Mouse (Mus musculus) layer of hippocampus, adult 8-10 months (tissue): ENCODE results near the gene Slc35g2. TPM values are rescaled to one million over a fixed set of nuclear protein-coding genes. Genes with fewer than 3 reads are reported as not detected.

Experiments used
- DNase-seq, 2 experiments: peaks; one replicate each; pipeline ENCODE4 v3.0.0; 2022; ENCODE audit warnings: low spot score in 2 of 2
- total RNA-seq, 4 experiments: library from RNA; stranded (reverse); gene quantifications; 2 replicates each; pipeline ENCODE4 v1.2.4; 2022

Slc35g2 gene
- total RNA-seq, 4 experiments from 2014 or later: 17.7 to 21.7 (median 20.7) TPM

DNA sequence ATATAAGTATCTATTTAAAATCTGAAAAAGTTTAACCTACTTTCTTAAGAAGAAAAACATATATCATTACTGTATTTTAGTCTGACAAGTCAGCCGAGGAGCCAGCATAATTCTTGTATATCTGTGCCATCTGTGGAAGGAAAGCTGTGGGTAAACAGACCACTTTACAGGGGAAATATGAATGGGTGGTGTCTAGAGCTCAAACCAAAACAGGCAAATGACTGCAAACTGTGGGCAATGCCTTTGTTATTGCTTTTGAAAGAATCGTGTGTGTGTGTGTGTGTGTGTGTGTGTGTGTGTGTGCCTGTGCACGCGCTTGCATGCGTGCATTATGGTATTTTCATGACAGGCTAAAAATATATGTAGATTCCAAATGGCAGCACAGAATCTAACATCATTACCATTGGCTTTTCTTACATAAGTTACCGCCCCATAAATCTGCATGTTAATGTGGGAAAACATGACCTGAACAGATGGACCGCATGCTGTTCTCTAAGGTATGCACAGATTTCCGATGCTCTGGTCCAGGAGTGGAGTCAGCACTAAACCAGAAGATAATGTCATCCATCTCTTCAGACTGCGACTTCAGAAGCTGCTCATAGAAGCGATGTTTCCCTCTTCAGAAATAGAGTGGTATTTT lies 10.5 kb downstream of the Slc35g2 start:
- DNase-seq: peak in 1 of 2 experiments; percentile 25

DNA sequence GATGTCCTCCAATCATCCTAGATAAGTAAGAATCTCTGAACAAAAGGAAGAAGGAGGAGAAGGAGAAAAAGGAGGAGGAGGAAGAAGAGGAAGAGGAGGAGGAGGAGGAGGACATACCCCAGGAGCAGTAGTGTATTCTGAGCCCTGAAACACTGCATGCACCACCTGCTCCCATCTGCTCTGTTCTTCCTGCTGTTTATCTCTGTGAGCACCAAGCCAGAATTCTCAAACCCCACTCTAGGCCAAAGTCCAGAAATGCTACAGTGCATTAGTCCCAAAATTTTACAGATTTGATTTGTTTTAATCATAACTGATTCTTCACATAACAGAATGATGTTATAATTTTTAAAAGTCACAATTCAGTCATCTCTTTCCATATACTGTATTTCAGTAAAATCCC lies 11.9 kb downstream of the Slc35g2 start:
- no peak for DNase-seq

DNA sequence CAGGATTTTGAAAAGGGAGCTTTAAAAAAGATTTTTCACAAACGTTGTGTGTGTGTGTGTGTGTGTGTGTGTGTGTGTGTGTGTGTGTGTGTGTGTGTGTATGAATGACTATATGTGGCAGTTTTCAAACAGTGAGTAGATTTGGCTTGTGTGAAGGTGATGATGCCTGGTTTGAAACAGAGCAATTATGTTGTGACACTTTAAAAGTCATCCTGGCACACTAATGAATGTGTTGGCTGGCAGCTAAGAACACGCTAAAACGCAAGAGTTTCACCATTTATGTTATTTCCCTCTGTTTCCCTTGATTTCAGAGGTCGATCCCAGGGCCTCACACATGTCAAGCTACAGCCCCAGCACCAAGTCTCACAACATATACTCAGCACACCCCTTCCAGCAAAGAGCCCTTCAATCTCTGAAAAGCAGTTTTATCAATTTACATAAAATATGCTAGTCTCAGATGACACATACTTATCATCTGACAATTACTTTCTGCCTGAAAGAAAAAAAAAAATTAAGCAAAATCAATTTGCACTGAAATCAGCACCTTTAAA lies 12.8 kb downstream of the Slc35g2 start:
- no peak for DNase-seq

DNA sequence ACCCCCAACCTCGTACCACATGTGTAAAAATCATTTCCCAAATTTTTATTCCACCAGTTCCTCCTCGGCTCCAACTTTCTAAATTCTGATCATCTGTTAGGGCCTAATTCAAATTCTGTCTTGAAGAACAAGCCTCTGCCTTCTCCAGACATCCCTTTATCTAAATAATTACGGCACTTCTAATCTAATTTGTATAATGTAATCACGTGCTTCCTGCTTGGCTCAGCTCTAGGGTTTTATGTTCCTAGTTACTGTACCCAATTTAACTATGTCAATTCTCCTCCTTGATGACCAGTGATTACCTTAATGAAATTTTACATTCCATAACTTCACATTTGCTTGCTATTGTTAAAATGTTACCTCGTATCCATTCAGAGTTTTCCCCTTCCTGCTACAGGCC lies 15.2 kb downstream of the Slc35g2 start:
- no peak for DNase-seq

DNA sequence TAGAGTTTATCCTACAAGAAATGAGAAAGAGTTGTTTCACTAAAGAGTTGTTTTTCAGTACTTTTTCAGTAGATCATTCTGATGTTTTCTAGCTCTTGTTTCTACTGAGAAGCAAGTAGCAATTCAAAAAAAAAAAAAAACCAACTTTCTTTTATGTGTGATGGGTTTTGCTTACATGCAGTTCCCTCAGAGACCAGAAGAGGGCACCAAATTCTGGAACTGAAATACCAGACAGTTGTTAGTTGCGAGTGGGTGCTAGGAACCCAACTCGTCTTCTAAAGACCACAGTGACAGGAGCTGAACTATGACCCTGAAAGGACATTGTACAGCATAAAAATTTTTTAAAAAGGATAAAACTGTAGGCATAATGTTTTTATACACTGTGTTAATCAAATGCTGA lies 22.6 kb downstream of the Slc35g2 start:
- no peak for DNase-seq

- DNase-seq: no peak
Measured at GRCm38 (mm10) chr9:100546594-100546910, 24.3 kb downstream of the Slc35g2 start.

GRCm38 (mm10) chr9:100545715-100546593 lies 24.9 kb downstream of the Slc35g2 start, which contains the start of gene Nck1:
Gene Nck1, minus strand, starts transcription at chr9:100546134.
- peak; percentile 98 to 99 for DNase-seq

- DNase-seq: no peak
Measured at GRCm38 (mm10) chr9:100544948-100545714, 25.8 kb downstream of the Slc35g2 start.

- no peak for DNase-seq
Measured at GRCm38 (mm10) chr9:100535618-100536262, 35.1 kb downstream of the Slc35g2 start.

DNA sequence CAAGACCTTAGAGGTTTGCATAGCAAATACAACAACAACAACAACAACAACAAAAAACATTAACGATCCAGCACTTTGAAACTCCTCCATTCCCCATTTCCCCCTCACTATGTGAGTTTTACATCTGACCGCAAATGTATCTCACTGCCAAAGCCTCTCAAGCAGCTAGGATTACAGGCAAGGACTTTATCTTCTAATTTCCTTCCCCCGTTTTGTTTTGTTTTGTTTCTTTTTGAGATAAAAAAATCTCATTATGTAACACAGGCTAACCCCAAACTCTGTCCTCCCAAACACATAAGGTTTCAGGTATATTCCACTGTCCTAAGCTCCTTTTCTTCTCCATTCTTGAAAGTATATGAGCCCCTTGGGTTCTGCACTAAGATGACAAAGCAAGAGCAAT lies 36.2 kb downstream of the Slc35g2 start:
- DNase-seq: no peak

DNA sequence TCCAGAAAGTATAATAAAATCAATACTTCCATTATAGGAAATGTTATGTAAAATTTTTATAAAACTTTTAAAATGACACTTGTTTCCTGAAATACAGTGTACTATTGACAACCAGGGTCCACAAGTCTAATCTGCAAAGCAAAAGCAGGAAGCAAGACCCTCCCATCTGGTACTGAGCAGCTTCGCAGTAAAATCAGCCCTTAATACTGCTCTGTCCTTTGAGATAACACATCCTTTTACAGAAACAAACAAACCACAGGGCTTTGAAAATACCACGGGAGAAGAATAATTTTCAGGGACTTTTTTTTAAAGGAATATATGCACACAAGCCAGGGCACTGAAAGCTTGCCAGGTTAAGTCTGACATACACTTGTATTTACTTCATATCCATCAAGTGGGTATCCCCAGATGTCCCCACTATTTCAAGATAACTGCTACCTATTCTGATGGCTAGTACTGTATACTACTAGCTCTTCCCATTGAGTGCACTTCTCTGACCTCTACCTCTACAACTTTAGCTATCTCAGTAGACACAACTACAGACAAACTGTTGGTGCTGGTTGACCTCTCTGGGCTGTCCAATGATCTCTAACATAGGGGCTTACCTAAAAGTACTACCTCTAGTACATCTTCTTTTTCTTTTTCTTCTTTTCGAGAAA lies 37.9 kb downstream of the Slc35g2 start:
- DNase-seq: no peak

DNA sequence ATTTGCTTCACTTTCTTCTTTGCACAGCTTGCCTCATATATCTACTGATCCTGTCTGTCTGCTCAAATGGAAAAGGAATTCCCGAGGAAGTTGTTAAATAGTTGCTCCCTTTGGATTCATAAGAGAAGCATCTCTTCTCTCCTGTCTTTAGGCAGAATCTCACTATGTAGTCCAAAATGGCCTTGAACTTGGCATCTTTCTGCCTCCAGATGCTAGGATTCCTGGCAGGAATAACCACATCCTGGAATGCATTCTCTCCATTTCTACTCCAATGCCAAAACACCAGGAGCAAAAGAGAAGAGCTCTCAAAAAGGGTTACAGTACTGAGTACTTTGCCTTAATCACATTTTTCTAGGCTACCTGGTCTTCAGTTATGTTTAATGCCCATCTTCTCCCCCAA lies 39.6 kb downstream of the Slc35g2 start:
- DNase-seq: no peak

DNA sequence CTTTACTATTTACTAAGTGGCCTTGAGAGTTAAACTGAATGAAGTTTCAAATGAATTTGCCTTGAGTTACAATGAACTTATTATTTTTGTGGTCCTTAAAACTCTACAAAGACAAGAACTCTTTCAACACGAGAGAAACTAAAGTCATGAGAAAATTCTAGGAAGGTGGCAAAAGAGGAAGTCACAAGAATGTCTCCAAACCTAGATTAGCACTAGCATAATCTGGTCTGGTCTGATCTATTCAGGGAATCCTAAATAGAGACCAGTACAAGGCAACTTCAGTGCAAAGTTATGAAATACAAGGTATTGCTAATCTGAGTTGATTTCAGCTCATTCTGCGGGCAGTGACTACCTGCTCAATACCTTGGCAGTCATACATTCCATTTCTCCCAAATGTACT lies 45.7 kb downstream of the Slc35g2 start:
- no peak for DNase-seq

- no peak for DNase-seq
Measured at GRCm38 (mm10) chr9:100522029-100522428, 48.9 kb downstream of the Slc35g2 start.

DNA sequence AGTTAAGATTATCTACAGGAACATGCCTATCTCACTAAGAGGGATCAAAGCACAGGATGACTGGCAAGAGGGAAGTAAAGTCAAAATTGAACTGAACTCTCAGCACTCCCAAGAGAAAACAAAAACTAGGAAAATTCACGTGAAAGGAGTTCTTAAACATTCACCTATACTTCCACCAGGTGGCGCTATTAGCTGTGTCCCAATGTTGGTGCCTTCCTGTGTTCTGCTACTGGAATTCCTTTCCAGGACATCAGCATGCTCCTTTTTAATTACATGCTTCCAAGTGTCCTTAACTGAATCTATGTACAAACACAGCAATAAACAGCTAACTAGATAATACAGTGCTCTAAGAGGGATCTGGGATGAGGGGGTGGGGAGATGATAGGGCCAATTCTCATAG lies 50.3 kb downstream of the Slc35g2 start:
- peak in 1 of 2 experiments; percentile 33 for DNase-seq

- no peak for DNase-seq
Measured at GRCm38 (mm10) chr9:100520012-100520411, 50.9 kb downstream of the Slc35g2 start.

DNA sequence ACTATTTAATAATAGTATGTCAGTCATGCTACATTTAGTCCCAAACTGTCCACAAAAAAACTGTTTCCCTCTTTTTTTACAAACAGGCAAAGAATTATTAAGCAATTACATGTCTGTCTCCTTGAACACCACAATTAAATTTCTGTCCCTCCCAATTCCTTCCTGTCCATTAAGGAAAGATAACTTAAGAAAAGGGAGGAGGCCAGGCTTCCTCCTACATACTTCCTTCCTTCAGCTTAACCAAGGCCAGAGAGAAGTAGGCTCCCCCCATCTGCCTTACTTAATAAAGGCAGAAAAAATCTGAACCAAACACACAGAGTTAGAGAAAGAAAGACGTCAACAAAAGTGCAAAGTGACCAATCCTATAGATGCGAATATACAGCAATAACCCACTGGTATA lies 63.3 kb downstream of the Slc35g2 start:
- no peak for DNase-seq

DNA sequence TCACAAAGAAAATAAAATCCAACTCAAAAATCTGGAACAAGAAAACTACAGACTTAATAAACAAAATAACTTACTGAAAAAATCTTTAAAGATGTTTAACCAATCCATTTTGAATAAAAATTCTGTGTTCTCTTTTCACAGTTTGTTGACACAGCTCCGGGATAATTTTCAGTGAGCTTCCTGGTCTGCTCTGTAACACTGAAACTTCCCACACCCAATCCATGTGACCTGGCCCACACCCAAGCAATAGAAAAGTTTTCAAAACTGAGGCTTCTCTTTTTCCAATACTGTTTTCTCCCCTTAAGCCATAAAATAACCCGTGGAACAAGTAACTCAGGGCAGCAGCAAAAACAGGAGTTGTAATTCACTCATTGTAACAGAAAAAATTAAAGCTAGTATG lies 64.2 kb downstream of the Slc35g2 start:
- DNase-seq: no peak

- no peak for DNase-seq
Measured at GRCm38 (mm10) chr9:100505498-100505897, 65.4 kb downstream of the Slc35g2 start.
